Mouse (Mus musculus) layer of hippocampus, adult 8-10 months (tissue): ENCODE results near the gene Nfe2l3. TPM values are rescaled to one million over a fixed set of nuclear protein-coding genes. Genes with fewer than 3 reads are reported as not detected.
"Not testable (repeated sequence)": the region's sequence is repeated elsewhere in the genome, so short reads cannot be mapped to it uniquely, and the experiment has no call there.

Source experiments
- DNase-seq, 2 experiments: peaks; one replicate each; pipeline ENCODE4 v3.0.0; 2022; ENCODE audit warnings: low spot score in 2 of 2
- total RNA-seq, 4 experiments: library from RNA; stranded (reverse); gene quantifications; 2 replicates each; pipeline ENCODE4 v1.2.4; 2022

Nfe2l3 gene
- total RNA-seq, 4 experiments from 2014 or later: 2.8 to 5.2 (median 3.9) TPM

DNA sequence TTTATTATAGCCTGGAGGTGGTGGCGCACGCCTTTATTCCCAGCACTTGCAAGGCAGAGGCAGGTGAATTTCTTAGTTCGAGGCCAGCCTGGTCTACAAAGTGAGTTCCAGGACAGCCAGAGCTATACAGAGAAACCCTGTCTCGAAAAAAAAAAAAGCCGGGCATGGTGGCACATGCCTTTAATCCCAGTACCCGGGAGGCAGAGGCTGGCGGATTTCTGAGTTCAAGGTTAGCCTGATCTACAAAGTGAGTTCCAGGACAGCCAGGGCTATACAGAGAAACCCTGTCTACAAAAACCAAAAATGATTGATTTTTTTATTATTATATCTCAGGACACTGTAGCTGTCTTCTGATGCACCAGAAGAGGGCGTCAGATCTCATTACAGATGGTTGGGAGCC lies 52.1 kb downstream of the Nfe2l3 start:
- DNase-seq: not testable (repeated sequence)

DNA sequence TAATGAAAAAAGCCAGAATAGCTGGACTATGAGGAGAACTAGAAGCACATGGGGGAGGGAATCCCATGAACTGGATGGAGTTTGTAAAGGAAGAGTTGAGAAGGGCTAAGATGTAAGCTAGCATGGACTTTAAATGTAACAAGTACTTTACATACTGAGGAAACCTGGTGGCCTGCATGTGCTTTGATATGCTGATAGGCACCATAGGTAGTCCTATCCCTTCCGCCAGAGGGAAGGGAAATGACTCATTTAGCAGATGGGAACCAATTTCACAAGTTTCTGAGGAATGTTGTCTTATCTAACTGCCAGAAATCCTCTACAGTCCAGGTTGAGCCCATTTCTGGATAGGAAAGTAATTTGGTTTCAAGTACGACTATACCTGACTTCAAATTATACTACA lies 53.2 kb downstream of the Nfe2l3 start:
- no peak for DNase-seq

DNA sequence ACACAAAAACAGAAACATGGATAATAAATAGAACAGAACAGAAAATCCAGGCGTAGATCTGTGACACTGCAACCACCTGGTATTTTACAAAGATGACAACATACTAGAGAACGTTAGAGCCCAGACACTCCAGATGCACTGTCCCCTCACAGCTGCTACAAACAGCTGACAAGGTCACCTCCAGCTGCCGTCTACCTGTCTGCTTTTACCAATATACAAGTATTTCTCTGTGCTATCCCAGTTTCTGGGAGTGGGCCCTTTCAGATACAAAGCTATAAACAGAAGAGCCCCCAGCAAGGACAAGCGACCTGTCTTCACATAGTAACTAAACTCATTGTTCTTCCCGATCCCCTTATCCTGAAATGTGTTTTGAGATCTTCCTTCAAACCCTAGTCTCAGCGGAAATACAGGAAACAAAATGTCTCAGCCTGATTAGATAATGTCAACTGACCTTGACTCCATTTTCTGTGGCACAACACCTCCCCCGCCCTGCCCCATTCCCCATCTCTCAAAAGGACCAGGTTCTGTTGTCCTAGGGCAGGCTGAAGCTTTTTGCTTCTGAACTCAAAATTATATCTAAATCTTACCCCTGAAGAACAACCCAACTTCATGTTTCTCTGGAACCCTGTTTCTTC lies 53.7 kb downstream of the Nfe2l3 start:
- DNase-seq: no peak

DNA sequence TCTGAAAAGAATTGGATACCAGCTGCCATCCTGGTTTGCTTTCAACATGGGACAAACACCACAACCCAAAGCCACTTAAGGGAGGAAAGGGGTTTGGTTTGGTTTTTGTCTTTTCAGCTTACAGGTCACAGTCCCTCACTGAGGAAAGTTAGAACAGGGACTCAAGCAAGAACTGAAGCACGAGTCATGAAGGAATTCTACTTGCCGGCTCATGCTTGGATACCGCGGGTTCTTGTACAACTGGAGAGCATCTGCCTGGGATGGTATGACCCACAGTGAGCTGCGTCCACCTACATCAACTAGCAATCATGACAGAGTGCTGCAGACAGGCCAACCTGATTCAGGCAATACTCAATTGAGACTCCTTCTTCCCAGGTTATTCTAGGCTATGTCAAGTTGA lies 54.3 kb downstream of the Nfe2l3 start:
- no peak for DNase-seq

DNA sequence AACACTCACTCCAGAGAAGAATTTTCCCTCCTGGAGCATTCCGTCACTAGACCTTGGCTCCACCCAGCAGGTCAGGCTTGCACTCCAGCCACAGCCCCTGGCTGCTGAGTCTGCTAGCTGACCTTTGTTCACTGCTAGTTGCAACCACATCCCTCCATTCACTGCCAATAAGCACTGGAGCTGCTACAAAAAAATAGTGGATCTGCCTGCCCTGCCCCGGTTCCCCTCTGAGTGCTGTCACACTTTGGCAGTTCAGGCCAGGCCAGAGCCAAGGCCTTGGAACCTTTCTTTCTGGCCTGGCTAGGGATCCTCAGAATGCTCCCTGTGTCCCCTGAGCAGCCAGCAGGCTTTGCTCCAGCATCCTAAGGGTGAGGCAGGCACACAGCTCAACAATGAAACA lies 57.3 kb downstream of the Nfe2l3 start:
- DNase-seq: no peak

DNA sequence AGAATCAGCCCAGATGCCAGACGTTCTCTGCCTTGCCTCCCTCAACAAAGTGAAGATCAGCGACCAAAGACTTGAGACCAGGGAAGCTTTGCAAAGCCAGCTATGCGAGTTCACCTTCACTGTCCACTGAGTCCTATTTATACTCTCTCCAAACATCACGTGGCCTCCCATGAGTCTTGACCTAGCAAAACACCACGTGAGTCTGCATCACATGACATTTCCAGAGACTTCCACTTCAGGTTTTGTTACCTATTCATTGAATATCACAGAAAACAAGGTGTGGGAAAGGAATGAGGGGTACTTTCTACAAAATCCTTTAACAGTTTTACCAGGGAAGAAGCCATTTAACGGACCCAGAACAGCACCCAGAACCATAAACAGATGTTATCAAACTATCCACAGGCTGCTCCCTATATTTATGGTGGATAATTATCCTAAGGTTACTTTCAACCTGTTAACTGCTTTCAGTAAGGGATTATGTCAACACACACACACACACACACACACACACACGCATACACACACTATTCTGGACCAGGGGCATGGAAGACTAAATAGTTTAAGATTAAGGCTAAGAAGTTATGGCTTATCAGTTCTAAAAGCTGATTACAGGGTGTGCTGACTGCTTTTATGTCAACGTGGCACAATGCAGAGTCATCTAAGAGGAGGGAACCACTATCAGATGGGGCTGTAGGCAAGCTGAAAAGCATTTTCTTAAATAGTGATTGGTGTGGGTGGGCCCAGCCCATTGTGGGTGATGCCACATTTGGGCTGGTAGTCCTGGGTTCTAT lies 65.0 kb downstream of the Nfe2l3 start:
- no peak for DNase-seq

- no peak for DNase-seq
Observed at GRCm38 (mm10) chr6:51505671-51506070, 73.2 kb downstream of the Nfe2l3 start.

DNA sequence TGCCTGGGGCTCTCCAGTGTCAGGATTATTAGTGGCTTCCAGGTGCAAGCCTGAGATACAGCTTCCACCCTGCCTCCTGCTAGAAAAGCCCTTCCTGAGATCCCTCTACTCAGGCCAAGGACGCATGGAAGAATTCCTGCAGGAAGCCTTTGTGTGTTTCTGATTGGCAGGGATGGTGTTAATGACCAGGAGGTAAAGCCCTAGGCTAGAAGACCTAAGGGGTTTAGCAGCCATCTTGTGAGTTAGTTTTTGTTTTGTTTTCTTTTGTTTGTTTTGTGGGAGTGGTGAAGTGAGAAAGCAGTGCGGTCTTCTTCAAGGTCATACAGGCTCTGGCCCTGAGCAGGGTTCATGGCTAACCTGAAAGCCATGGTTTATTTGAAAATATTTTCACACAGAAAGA lies 75.1 kb downstream of the Nfe2l3 start:
- DNase-seq: no peak

Other genes starting within 250 kb of the Nfe2l3 start
- gene Hnrnpa2b1, start 37.2 kb downstream of the Nfe2l3 start, total RNA-seq: 100 to 1,000 TPM; 429 to 500 (median 469) TPM
- 100 to 1,000 TPM; 129 to 143 (median 138) TPM for gene Cbx3, start 37.7 kb downstream of the Nfe2l3 start, total RNA-seq
- 100 to 1,000 TPM in 3 of 4 experiments, 10 to 100 TPM in 1; 95.0 to 117 (median 110) TPM for gene Snx10, start 91.2 kb downstream of the Nfe2l3 start, total RNA-seq